Mouse (Mus musculus) spleen, adult 18-20 months (tissue): Measurements from ENCODE around the gene Mipol1.

Experiments used
- DNase-seq, 2 experiments: peaks; one replicate each; pipeline ENCODE4 v3.0.0; 2022; ENCODE audit warnings: mixed read lengths in 2 of 2

Gene Mipol1

GRCm38 (mm10) chr12:57530474-57530873 lies 300.2 kb downstream of the Mipol1 start:
- DNase-seq = no peak

- no peak for DNase-seq
Observed at GRCm38 (mm10) chr12:57534517-57534878, 304.3 kb downstream of the Mipol1 start.

- no peak for DNase-seq
Observed at GRCm38 (mm10) chr12:57534879-57535611, 304.8 kb downstream of the Mipol1 start.

GRCm38 (mm10) chr12:57536056-57536908 lies 306.1 kb downstream of the Mipol1 start:
- DNase-seq = no peak

GRCm38 (mm10) chr12:57536909-57537670 lies 306.9 kb downstream of the Mipol1 start:
- no peak for DNase-seq

GRCm38 (mm10) chr12:57537791-57538587 lies 307.8 kb downstream of the Mipol1 start:
- no peak for DNase-seq

- no peak for DNase-seq
Observed at GRCm38 (mm10) chr12:57538588-57539550, 308.6 kb downstream of the Mipol1 start.

GRCm38 (mm10) chr12:57539551-57539985 lies 309.3 kb downstream of the Mipol1 start:
- no peak for DNase-seq

GRCm38 (mm10) chr12:57541118-57541517 lies 310.9 kb downstream of the Mipol1 start:
- no peak for DNase-seq

GRCm38 (mm10) chr12:57541931-57542745 lies 311.9 kb downstream of the Mipol1 start:
- no peak for DNase-seq

GRCm38 (mm10) chr12:57542746-57543626 lies 312.8 kb downstream of the Mipol1 start:
- no peak for DNase-seq

GRCm38 (mm10) chr12:57543627-57543991 lies 313.4 kb downstream of the Mipol1 start:
- no peak for DNase-seq

- DNase-seq = no peak
Observed at GRCm38 (mm10) chr12:57544641-57545370, 314.6 kb downstream of the Mipol1 start.

- DNase-seq = no peak
Observed at GRCm38 (mm10) chr12:57545371-57546241, 315.4 kb downstream of the Mipol1 start.
